Mouse (Mus musculus) kidney, postnatal 0 days (tissue): ENCODE results near the gene Med29. TPM values are rescaled to one million over a fixed set of nuclear protein-coding genes. Genes with fewer than 3 reads are reported as not detected.
A peak's percentile ranks its signal among the peaks of the same experiment; 100 is the strongest.

Experiments used
- ATAC-seq: fragments of 200-750 bp; cut with Nextera tagmentation; replicated peaks from 2 replicates; pipeline ENCODE4 v1.8.0; 2017; ENCODE audit warnings: low read depth, moderate number of reproducible peaks, moderate TSS enrichment, moderate library complexity; ENCODE audit not compliant: low FRiP score
- DNase-seq: peaks from one replicate; pipeline ENCODE4 v3.0.0-alpha.2; 2016; ENCODE audit warnings: low spot score
- H3K27ac ChIP-seq: fragments of 300-500 bp; sonication (generic); 2 replicates; pipeline ENCODE4 v1.5.1; 2014; ENCODE audit warnings: mild to moderate bottlenecking
- H3K27me3 ChIP-seq: fragments of 300-500 bp; sonication (generic); 2 replicates; pipeline ENCODE4 v1.6.1; 2014; ENCODE audit warnings: low read length, mixed read lengths; ENCODE audit not compliant: insufficient read depth
- H3K36me3 ChIP-seq: fragments of 300-500 bp; sonication (generic); 2 replicates; pipeline ENCODE4 v1.6.1; 2014; ENCODE audit warnings: low read length, mixed read lengths; ENCODE audit not compliant: insufficient read depth
- H3K4me1 ChIP-seq: fragments of 300-500 bp; sonication (generic); replicated peaks from 2 replicates; pipeline ENCODE4 v1.6.1; 2014; ENCODE audit warnings: antibody characterized with exemption, low read length, mixed read lengths; ENCODE audit not compliant: insufficient read depth
- H3K4me2 ChIP-seq: fragments of 300-500 bp; sonication (generic); 2 replicates; pipeline ENCODE4 v1.6.1; 2014; ENCODE audit warnings: mild to moderate bottlenecking, low read length, moderate library complexity, mixed read lengths
- H3K4me3 ChIP-seq: fragments of 300-500 bp; sonication (generic); replicated peaks from 2 replicates; pipeline ENCODE4 v1.5.1; 2014; ENCODE audit warnings: low read depth, low read length
- H3K9ac ChIP-seq: fragments of 300-500 bp; sonication (generic); 2 replicates; pipeline ENCODE4 v1.6.1; 2014; ENCODE audit warnings: low read depth, low read length
- H3K9me3 ChIP-seq: fragments of 300-500 bp; sonication (generic); replicated peaks from 2 replicates; pipeline ENCODE4 v1.6.1; 2016; ENCODE audit warnings: low read length, inconsistent platforms, mixed read lengths
- CTCF ChIP-seq: IDR thresholded peaks from 2 replicates; pipeline ENCODE4 v1.5.1; 2016; ENCODE audit warnings: antibody characterized with exemption, low read depth, mild to moderate bottlenecking, moderate library complexity
- WGBS: fragments of 180-500 bp; shearing (Covaris S2); extraction: QIAGEN DNeasy Blood & Tissue Kit; methylation state at CpG from one replicate; pipeline ENCODE4 v1.1.7; 2014; 5-methylcytosine and 5-hydroxymethylcytosine counted together
- polyA plus RNA-seq: library from polyadenylated mRNA; unstranded; fragments of >200 nt; fragmentation: Nextera tagmentation; extraction: Ambion mirVana; gene quantifications from 2 replicates; pipeline ENCODE4 v1.2.1, GENCODE M21; 2015

Med29 gene
- polyA plus RNA-seq, 1 experiment from 2014 or later, result 47.8 TPM

GRCm38 (mm10) chr7:28386462-28386861 is 6.0 kb downstream of the Med29 start:
- Histone ChIP-seq H3K4me1 (peaks cover 18% of the 10 kb centered on the region), H3K36me3 (peaks cover 19% of the 10 kb centered on the region; the same call in 1 of the 2 replicates), H3K4me3 (no peak overlapping the region), H3K27me3 (no peaks in the 10 kb centered on the region), H3K27ac (0 out of 2 replicates have a peak overlapping the region, but pooled peaks have one; percentile 10), H3K9ac (no peak overlapping the region), H3K9me3 (no peaks in the 10 kb centered on the region), H3K4me2 (no peak overlapping the region)
- ATAC-seq (peak; percentile 38), DNase-seq (peak; percentile 94)
- peak; percentile 92 for TF ChIP-seq CTCF
- whole genome bisulfite sequencing, result 3% methylated on average over 4 of the region's 4 CpGs

- Histone ChIP-seq H3K36me3 (peaks cover 19% of the 10 kb centered on the region; the same call in 1 of the 2 replicates), H3K27ac (0 out of 2 replicates have a peak overlapping the region, but pooled peaks have one; percentile 10), H3K9ac (no peak overlapping the region), H3K4me2 (no peak overlapping the region), H3K27me3 (no peaks in the 10 kb centered on the region), H3K9me3 (no peaks in the 10 kb centered on the region), H3K4me1 (peaks cover 21% of the 10 kb centered on the region), H3K4me3 (no peak overlapping the region)
- 79% methylated on average over 7 of the region's 7 CpGs for WGBS
- ATAC-seq, result no peak
- DNase-seq, result no peak
- TF ChIP-seq CTCF, result no peak
Measured at GRCm38 (mm10) chr7:28386007-28386406, 6.5 kb downstream of the Med29 start.

GRCm38 (mm10) chr7:28385196-28385595 is 7.3 kb downstream of the Med29 start:
- ATAC-seq, result no peak
- peaks cover 29% of the 10 kb centered on the region for H3K4me1 ChIP-seq
- H3K36me3 ChIP-seq, result peaks cover 19% of the 10 kb centered on the region; the same call in 1 of the 2 replicates
- no peaks in the 10 kb centered on the region for H3K27me3 ChIP-seq
- no peak overlapping the region for H3K4me3 ChIP-seq
- no peak for DNase-seq
- WGBS, result 91% methylated on average over 9 of the region's 9 CpGs
- H3K9ac ChIP-seq, result no peak overlapping the region
- H3K27ac ChIP-seq, result no peak overlapping the region
- no peak for TF ChIP-seq CTCF
- no peak overlapping the region for H3K4me2 ChIP-seq
- no peaks in the 10 kb centered on the region for H3K9me3 ChIP-seq

- WGBS, result 82% methylated on average over 6 of the region's 6 CpGs
- H3K4me2 ChIP-seq, result no peak overlapping the region
- DNase-seq (no peak), ATAC-seq (no peak)
- no peak overlapping the region for H3K9ac ChIP-seq
- H3K4me3 ChIP-seq, result no peak overlapping the region
- no peaks in the 10 kb centered on the region for H3K9me3 ChIP-seq
- TF ChIP-seq CTCF, result no peak
- H3K36me3 ChIP-seq, result peaks cover 17% of the 10 kb centered on the region; the same call in 1 of the 2 replicates
- no peak overlapping the region for H3K27ac ChIP-seq
- peaks cover 33% of the 10 kb centered on the region for H3K4me1 ChIP-seq
- no peaks in the 10 kb centered on the region for H3K27me3 ChIP-seq
Measured at GRCm38 (mm10) chr7:28384162-28384561, 8.3 kb downstream of the Med29 start.

- H3K4me3 ChIP-seq, result no peak overlapping the region
- 73% methylated on average over 4 of the region's 4 CpGs for WGBS
Measured at GRCm38 (mm10) chr7:28383606-28384005, 8.9 kb downstream of the Med29 start.

GRCm38 (mm10) chr7:28382981-28383396 is 9.5 kb downstream of the Med29 start:
- DNase-seq (peak; percentile 42), ATAC-seq (peak; percentile 38)
- peaks cover 33% of the 10 kb centered on the region for H3K4me1 ChIP-seq
- peaks cover 7% of the 10 kb centered on the region; the same call in 1 of the 2 replicates for H3K36me3 ChIP-seq
- WGBS, result 43% methylated on average over 11 of the region's 11 CpGs
- H3K27ac ChIP-seq, result peak overlapping the region; percentile 98
- peak overlapping the region; percentile 65 for H3K4me2 ChIP-seq
- peak overlapping the region; percentile 41; the same call in 1 of the 2 replicates for H3K9ac ChIP-seq
- H3K4me3 ChIP-seq, result no peak overlapping the region
- TF ChIP-seq CTCF, result no peak
- H3K27me3 ChIP-seq, result no peaks in the 10 kb centered on the region
- no peaks in the 10 kb centered on the region for H3K9me3 ChIP-seq

More at GRCm38 (mm10) chr7:28383606-28384005, 8.9 kb downstream of the Med29 start:
- peaks cover 33% of the 10 kb centered on the region for H3K4me1 ChIP-seq
- H3K4me2 ChIP-seq, result no peak overlapping the region
- H3K9me3 ChIP-seq, result no peaks in the 10 kb centered on the region
- no peaks in the 10 kb centered on the region for H3K27me3 ChIP-seq
- no peak for ATAC-seq
- H3K27ac ChIP-seq, result peak overlapping the region; percentile 98
- no peak for DNase-seq
- H3K36me3 ChIP-seq, result peaks cover 12% of the 10 kb centered on the region; the same call in 1 of the 2 replicates
- no peak for TF ChIP-seq CTCF
- no peak overlapping the region for H3K9ac ChIP-seq
